Mouse (Mus musculus): ENCODE measurements around the gene Cipc.

Cipc gene

DNA sequence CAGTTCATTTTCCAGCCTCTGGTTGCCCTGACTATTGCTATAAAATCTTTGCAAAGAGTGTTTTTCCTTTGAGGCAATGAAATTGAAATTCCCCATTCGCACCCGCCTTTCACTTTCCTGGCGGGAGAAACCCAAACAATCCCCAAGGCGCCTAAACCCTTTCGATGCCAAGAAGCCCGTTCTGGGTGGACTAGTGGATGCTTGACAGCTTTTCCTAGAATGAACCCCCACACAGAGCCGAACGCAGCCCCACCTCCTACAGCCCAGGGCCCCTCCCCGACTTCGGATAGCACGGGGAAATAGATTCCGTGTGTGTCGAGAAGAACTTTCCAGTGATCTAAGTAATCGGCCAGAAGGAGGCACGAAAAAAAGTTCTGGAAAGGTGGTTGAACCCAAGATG, 42.5 kb downstream of the Cipc start:
- no peak for DNase-seq (ENCODE audit: low read depth, low spot score)

DNA sequence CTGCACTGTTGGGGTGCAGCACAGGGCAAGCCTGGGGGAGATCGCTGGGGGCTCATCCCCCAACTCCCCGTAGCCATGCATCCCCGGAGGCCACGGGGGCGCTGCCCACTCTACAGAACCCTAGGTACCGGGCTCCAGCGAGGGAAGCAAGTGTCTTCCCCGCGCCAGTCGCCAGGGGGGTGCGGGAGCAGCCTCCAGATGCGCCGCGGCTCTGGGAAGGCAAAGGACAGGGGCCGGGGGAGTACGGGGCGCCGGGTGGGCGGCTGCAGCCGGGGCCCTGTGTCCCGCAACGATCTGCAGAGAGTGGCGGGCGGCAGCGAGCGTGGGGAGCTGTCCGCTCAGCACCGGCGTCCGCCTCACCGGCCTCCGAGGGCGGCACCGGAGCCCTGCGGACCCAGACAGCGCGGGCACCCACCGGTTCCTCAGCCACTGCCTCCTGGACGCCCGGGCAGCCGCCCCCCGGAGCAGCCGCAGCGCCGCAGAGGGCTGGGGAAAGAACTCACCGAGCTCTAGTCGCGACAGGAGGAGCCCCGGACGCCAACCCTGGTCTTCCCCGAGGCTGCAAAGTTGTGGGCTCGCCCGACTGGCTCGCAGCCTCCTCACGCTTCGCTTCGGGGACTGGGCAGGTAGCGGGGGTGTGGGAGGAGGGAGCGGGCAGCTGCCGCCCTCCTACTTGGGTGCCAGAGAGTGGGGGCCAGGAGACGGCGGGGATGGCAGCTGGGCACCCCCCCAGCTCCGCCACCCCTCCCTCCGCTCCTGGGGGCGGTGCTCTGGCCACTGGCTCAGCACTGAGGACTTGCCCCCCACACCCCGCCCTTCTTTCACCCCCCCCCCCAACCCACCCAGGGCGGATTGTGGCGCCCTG, 43.3 kb downstream of the Cipc start, which contains the start of gene Zdhhc22:
TSS of gene Zdhhc22 (minus strand) at position 541 of the 865 bp plus-strand sequence.
- DNase-seq (ENCODE audit: low read depth, low spot score), result peak; percentile 32

DNA sequence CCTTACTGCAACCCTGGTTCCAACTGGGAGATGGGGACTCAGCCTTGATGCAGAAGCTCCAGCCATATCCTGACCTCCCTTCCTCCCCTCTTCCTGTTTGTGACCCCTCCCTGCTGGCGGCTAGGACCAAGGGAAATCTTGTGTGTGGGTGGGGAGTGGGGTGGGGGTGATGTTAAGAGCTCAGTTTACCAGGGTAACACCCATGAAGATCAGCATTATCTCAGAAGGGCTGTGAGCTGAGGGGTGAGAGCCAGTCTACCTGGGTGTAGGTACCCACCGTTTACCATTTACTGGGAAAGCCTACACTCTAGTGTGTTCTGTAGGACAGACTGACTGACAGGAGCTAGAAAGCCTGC, 43.9 kb downstream of the Cipc start:
- DNase-seq (ENCODE audit: low read depth, low spot score), result no peak

DNA sequence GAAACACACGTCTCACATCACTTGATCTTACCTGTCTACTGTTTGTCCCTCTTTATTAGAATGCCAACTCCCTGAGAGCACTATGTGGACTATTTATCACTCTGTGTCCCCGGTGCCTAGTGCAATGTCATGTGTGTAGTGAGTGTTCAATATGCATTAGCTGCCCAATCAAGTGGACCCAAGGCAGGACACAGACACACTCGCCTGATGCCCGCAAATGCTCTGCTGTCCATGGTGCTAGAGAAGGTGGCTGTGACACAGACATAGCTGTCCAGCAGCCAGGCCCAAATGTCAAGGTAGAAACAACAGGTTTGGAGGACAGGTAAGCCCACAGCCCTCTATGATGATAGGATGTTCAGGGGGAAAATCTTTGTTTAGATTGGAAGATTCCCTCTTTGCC, 47.3 kb downstream of the Cipc start:
- DNase-seq (ENCODE audit: low read depth, low spot score), result peak; percentile 34

DNA sequence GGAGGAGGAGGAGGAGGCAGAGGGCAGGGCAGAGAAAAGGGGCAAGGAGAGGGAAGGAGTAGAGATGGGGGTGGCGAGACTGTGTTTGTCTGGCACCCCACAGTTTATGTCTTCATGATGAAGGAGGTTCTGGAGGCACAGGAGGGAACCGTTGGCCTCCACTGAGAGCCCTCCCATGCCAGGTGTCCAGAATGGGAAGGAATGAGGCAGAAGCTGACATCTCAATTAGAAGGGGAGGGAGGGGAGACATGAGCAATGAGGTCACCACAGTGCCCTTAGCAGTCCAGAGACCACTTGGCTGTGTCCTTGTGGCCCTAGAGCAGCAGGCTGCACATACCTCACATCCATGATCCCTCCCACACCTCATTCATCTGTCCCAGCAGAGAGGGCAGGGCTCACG, 47.9 kb downstream of the Cipc start:
- no peak for DNase-seq (ENCODE audit: low read depth, low spot score)

DNA sequence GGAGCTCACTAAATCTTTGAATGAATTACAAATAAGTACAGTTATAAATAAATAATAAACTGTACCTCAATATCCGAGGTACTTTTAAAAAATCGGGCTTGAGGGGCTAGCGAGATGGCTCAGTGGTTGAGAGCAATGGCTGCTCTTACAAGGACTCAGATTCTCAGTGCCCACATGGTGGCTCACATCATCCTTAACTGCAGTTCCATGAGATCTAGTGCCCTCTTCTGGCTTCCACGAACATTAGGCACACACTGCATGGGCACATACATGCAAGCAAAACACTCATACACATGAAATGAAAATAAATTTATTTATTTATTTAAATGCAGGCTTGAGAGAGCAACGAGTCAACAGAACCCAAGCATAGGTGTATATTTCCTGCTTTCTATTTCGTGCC, 49.1 kb downstream of the Cipc start:
- DNase-seq (ENCODE audit: low read depth, low spot score), result no peak

DNA sequence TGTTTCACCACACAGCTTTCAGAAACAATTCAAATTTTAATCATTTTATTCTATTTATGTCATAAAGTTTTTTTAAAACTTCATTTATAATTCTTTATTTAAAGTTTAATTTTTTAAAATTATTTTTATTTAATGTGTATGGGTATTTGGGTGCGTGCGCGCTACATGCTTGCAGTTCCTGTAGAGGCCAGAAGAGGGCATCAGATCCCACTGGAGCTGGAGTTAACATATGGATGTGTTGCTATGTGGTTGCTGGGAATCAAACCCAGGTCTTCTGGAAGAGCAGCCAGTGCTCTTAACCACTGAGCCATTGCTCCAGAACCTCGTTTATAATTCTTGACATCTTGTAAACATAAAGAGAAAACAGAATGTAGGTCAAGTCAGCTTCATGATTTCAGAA, 51.9 kb downstream of the Cipc start:
- DNase-seq (ENCODE audit: low read depth, low spot score), result no peak

DNA sequence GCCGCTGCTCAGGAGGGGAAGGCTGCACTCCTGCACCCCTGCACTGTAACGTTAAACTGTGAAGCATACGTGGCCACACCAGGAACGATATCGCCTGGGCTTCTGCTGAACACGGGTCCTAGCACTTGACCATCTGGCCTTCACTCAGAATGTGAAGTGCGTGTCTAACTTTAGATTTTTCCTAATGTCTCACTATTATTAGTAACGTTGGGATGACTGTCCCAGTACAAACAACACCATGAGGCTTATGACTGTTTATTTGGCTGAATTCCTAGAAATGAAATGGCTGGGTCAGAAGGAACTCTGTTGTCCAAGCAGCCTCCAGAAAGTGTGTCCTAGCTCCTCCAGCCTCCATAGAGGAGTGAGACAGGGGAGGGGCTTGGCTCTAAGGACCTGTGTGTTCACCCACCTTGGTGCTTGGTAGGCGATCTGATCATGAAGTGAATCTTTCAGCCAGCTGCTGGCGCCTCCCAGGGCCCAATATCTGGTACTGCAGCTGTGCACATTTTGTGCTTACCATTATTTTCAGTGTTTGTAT, 52.5 kb downstream of the Cipc start:
- no peak for DNase-seq (ENCODE audit: low read depth, low spot score)

DNA sequence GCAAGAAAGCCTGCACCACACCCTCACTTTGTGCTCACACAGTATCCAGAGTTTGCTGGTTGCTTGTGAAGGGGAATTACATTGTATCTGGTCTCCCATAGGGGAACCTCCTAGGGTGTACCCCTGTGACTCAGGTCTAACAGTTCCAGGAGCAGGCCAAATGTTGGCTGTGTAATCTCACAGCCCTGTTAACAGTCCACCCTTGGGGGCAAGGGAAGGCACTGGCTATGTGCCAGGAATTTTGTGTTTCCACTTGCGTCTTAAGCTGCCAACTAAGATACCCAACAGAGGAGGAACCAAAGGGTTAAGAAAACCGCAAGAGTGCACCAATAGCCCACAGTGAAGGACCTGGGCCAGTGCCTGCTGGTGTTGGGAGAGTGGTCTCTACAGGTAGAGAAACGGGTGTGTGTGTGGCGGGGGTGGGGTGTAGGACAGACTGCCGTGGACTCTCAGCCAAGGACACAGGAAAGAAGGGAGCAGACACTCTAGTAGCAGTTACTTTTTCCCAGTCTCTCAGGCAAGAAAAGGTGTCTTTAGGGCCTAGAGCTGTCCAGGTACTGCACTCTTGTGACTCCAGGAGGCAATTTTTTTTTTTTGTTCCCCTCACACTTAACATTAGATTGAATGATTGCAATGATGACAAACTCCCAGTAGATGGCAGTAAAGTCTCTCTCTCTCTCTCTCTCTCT, 53.5 kb downstream of the Cipc start:
- DNase-seq (ENCODE audit: low read depth, low spot score), result peak; percentile 67

DNA sequence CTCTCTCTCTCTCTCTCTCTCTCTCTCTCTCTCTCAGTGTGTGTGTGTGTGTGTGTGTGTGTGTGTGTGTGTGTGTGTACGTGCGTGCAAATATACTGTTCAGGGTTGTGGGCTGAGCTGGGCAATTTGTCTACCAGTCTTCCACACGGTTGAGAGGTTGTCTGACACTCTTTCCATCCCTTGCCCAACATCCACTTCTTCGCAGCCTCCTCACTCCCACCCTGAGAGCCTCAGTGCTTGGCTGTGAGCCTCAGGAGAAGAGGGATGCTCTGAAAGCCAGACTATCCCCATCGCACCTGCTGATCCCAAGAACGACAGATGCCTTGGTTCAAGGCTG, 54.0 kb downstream of the Cipc start:
- no peak for DNase-seq (ENCODE audit: low read depth, low spot score)

DNA sequence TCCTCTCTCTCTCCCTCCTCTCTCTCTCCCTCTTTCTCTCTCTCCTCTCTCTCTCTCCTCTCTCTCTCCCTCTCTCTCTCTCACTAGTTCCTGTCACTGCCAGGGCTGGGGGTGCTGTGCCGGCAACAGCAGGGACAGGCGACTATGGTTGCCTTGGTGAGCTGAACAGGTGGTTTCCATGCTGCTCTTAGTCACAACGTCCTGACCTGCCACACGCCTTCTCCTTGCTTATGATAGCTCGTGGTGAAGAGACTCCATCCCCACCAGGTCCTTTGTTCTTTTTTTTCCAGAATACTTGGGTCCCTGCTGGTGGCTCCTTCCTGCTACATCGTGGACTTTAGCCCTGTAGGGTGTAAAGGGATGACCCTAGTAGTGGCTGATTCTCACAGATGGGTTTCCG, 55.4 kb downstream of the Cipc start:
- no peak for DNase-seq (ENCODE audit: low read depth, low spot score)

DNA sequence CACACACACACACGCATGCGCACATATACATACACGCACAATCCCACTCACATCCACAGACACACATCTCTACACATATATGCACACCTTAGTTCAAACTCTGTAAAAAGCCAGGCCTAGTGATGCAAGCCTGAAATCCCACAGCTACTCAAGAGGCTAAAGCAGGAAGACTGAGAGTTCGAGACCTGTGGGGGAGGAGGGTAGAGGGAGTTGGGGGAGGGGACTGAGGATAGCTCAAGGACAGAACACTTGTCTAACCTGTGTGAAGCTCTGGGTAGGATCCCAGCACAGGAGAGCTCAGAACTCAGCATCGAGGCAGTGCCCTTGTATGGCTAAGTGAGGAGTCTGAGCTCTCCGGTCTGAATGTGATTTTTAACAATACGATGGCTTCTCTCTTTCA, 56.0 kb downstream of the Cipc start:
- DNase-seq (ENCODE audit: low read depth, low spot score), result no peak

DNA sequence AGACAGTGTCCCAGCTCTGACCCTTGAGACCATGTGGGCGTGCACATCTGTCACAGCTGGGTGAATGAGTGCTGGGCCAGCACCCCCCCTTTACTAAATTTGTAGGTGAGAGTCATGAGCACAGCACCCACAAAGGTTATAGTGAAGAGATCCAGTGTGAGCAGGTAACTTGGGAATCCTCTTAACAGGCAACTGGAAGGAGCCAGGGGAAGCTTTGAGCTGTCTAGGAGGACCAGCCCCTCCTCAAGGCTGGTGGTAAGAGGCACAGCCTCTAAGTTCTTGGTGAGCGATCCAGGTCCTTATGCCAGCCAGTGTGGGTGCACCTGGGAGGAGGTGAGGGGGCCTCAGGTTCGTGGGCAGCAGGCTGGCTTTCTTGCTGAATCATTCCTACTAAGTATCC, 56.8 kb downstream of the Cipc start:
- no peak for DNase-seq (ENCODE audit: low read depth, low spot score)

DNA sequence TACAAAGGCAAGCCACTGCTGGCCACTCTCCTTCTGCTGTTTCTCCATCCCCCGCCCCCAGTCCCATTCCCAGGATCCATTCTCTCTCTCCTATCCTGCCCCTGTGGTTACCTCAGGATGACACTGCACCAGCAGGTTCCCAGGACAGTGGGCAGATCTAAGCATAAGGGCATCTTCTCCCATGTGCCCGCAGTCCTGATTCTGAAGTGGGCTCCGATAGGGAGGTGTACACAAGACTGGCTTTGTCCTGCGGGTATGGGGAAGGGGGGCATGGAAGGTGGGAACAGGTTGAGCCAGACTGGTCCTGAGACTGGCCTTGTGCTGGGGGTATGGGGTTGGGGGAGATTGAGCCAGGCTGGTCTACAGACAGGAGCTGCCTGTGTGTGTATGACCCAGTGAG, 57.8 kb downstream of the Cipc start:
- no peak for DNase-seq (ENCODE audit: low read depth, low spot score)

Data from forelimb bud, embryonic 11.5 days (tissue).